In the genomic region with DNA sequence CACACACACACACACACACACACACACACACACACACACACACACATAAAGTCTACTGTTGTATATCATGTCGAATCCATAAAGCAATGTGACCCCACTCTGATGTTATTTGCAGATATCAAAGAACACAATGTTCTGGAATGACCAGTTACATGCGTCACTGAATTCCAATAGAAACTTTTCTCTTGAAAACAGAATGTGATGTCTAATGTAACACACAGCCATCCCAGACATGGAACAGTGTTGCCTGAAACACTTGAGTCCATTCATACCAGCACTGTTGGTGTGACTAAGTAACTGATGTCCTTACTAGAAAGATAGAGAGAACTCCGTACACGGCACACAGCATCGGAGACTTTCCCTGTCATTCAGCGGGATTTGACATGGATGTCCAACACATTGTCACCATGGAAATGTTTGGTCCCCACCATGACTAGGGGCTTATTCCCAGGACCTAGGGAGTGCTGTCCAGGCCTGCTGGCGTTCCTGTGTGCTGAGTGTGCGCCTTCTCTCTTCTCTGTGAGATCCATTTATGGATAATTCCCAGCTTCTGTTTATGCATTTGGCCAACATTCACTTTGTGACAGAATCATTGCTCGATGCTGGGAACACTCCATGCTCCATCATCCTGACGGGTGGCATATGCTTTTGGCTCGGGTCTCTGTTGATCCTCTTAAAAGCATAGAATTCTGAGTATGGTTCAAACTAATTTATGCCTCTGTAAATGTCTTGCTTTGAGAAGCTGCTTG, we compare ENCODE assay signal across 14 mouse cellular contexts.
A peak's percentile ranks its signal among the peaks of the same experiment; 100 is the strongest.
DNase-seq lines count a peak whose midpoint lies in the region; ATAC-seq and TF ChIP-seq lines count a peak whose summit lies in the region.
"Had no signal": no experiment of that assay in that cellular context is flagged by ENCODE, and none has a peak within 500 bp of the region (broad histone marks: within the 10 kb centered on the region; RNA-seq: fewer than 3 reads in every experiment).

No protein-coding gene starts in this region.

- ATAC-seq in forebrain, embryonic 13.5 days, result peak; percentile 61; the same call in 1 of the 2 replicates
- peak; percentile 90; the same call in 1 of the 2 replicates for ATAC-seq in lung, embryonic 15.5 days (ENCODE audit: borderline replicate concordance, extremely low read depth, low FRiP score, low TSS enrichment)
- peak; percentile 90 for ATAC-seq in stomach, postnatal 0 days (ENCODE audit: low FRiP score, low TSS enrichment)

- no peak for TF ChIP-seq CTCF in stomach, postnatal 0 days (IDR thresholded peaks at IDR 0.05; ENCODE audit: low read depth)

- H3K27me3 ChIP-seq in forebrain, embryonic 13.5 days, result no peaks in the 10 kb centered on the region
- no peaks in the 10 kb centered on the region for H3K27me3 ChIP-seq in forebrain, embryonic 10.5 days (ENCODE audit: poor library complexity, severe bottlenecking)
- no peaks in the 10 kb centered on the region for H3K27me3 ChIP-seq in lung, embryonic 15.5 days
- no peaks in the 10 kb centered on the region for H3K27me3 ChIP-seq in stomach, postnatal 0 days (ENCODE audit: control insufficient read depth, insufficient read depth, low read length)
- H3K27me3 ChIP-seq: limb, embryonic 15.5 days had no signal

- H3K9me3 ChIP-seq in forebrain, embryonic 13.5 days (replicated peaks), result no peaks in the 10 kb centered on the region
- no peaks in the 10 kb centered on the region for H3K9me3 ChIP-seq in forebrain, embryonic 10.5 days
- no peaks in the 10 kb centered on the region for H3K9me3 ChIP-seq in lung, embryonic 15.5 days
- H3K9me3 ChIP-seq in stomach, postnatal 0 days (ENCODE audit: control insufficient read depth, low read length), result no peaks in the 10 kb centered on the region
- H3K9me3 ChIP-seq: limb, embryonic 15.5 days had no signal

- no peaks in the 10 kb centered on the region for H3K36me3 ChIP-seq in forebrain, embryonic 13.5 days (ENCODE audit: poor library complexity, severe bottlenecking)
- H3K36me3 ChIP-seq in forebrain, embryonic 10.5 days (replicated peaks), result no peaks in the 10 kb centered on the region
- H3K36me3 ChIP-seq in lung, embryonic 15.5 days, result no peaks in the 10 kb centered on the region
- H3K36me3 ChIP-seq in stomach, postnatal 0 days (ENCODE audit: control insufficient read depth, insufficient read depth, low read length), result no peaks in the 10 kb centered on the region
- H3K36me3 ChIP-seq: limb, embryonic 15.5 days had no signal

- no peak for DNase-seq in forebrain, embryonic 10.5 days (ENCODE audit: extremely low spot score, low spot score)
- no peak for DNase-seq in lung, adult 18-20 months
- peak; percentile 11 for DNase-seq in layer of hippocampus, postnatal 36 days
- DNase-seq in stomach, postnatal 0 days (ENCODE audit: low spot score), result no peak
- DNase-seq in adrenal gland, adult (ENCODE audit: inconsistent age in 2 of 2, low spot score in 1 of 2), result no peak
- DNase-seq in gastrocnemius, adult 18-20 months (ENCODE audit: low spot score), result no peak
- DNase-seq: adrenal gland, postnatal 10 days; cerebellum, adult 11-12 months; gastrocnemius, postnatal 36 days; heart, postnatal 10 days had no signal

- H3K4me1 ChIP-seq in forebrain, embryonic 13.5 days, result no peaks in the 10 kb centered on the region
- peaks cover 6% of the 10 kb centered on the region; the same call in 1 of the 2 replicates for H3K4me1 ChIP-seq in forebrain, embryonic 10.5 days
- H3K4me1 ChIP-seq in lung, embryonic 15.5 days, result peaks cover 13% of the 10 kb centered on the region
- H3K4me1 ChIP-seq in stomach, postnatal 0 days (replicated peaks; ENCODE audit: control insufficient read depth, insufficient read depth), result 0 out of 2 replicates have a peak, but pooled peaks cover 4% of the 10 kb centered on the region
- H3K4me1 ChIP-seq: limb, embryonic 15.5 days had no signal

- no peak overlapping the region for H3K4me2 ChIP-seq in forebrain, embryonic 13.5 days
- no peak overlapping the region for H3K4me2 ChIP-seq in lung, embryonic 15.5 days
- no peak overlapping the region for H3K4me2 ChIP-seq in stomach, postnatal 0 days (replicated peaks; ENCODE audit: low read depth)
- H3K4me2 ChIP-seq: limb, embryonic 15.5 days; midbrain, embryonic 11.5 days had no signal

- TF ChIP-seq EP300 in stomach, postnatal 0 days (optimal IDR thresholded peaks at IDR 0.05), result peak; percentile 92

- H3K27ac ChIP-seq in forebrain, embryonic 13.5 days, result no peak overlapping the region
- no peak overlapping the region for H3K27ac ChIP-seq in forebrain, embryonic 10.5 days
- peak overlapping the region; percentile 50; the same call in 1 of the 2 replicates for H3K27ac ChIP-seq in lung, embryonic 15.5 days
- peak overlapping the region; percentile 91 for H3K27ac ChIP-seq in stomach, postnatal 0 days (replicated peaks)
- H3K27ac ChIP-seq: limb, embryonic 15.5 days had no signal

- H3K4me3 ChIP-seq in forebrain, embryonic 13.5 days, result no peak overlapping the region
- H3K4me3 ChIP-seq in forebrain, embryonic 10.5 days, result no peak overlapping the region
- no peak overlapping the region for H3K4me3 ChIP-seq in lung, embryonic 15.5 days
- H3K4me3 ChIP-seq in stomach, postnatal 0 days (ENCODE audit: low read depth, low read length), result no peak overlapping the region
- H3K4me3 ChIP-seq: limb, embryonic 15.5 days had no signal

- no peak overlapping the region for H3K9ac ChIP-seq in forebrain, embryonic 13.5 days
- H3K9ac ChIP-seq in lung, embryonic 15.5 days, result no peak overlapping the region
- no peak overlapping the region for H3K9ac ChIP-seq in stomach, postnatal 0 days (ENCODE audit: low read length)
- H3K9ac ChIP-seq: limb, embryonic 15.5 days had no signal

- 83% methylated on average over 11 of the region's 11 CpGs for WGBS in forebrain, embryonic 13.5 days
- WGBS in forebrain, embryonic 10.5 days, result 90% methylated on average over 11 of the region's 11 CpGs
- WGBS in lung, embryonic 15.5 days, result 53% methylated on average over 11 of the region's 11 CpGs
- 45% methylated on average over 11 of the region's 11 CpGs for WGBS in stomach, postnatal 0 days

Comparison
In these comparisons a context has a peak if more than half of its experiments do, and no peak if none do; other contexts are left out.
1. H3K27ac ChIP-seq: peak in lung, embryonic 15.5 days (single experiment) and stomach, postnatal 0 days (single experiment); none in forebrain, embryonic 13.5 days (single experiment) and forebrain, embryonic 10.5 days (single experiment).
2. DNase-seq: peak in layer of hippocampus, postnatal 36 days (2 of 2); none in forebrain, embryonic 10.5 days (single experiment), lung, adult 18-20 months (0 of 2), stomach, postnatal 0 days (single experiment), adrenal gland, adult (0 of 2) and gastrocnemius, adult 18-20 months (single experiment).
3. Peak in every context shown above with its lines, with median percentiles within 50 percentile points of each other: ATAC-seq.